Mouse (Mus musculus) heart, adult 9 months (tissue): ENCODE data around the gene Krtap2-4.
"Not testable (repeated sequence)": the region's sequence is repeated elsewhere in the genome, so short reads cannot be mapped to it uniquely, and the experiment has no call there.

ENCODE experiments used
- DNase-seq, 2 experiments: peaks; one replicate each; pipeline ENCODE4 v3.0.0; 2022; ENCODE audit warnings: low spot score in 2 of 2

Gene Krtap2-4

GRCm38 (mm10) chr11:99614796-99615363, at the start of gene Krtap2-4:
Krtap2-4 (minus strand) TSS chr11:99614846.
- DNase-seq = no peak

- DNase-seq = no peak
Observed at GRCm38 (mm10) chr11:99662802-99663201, 48.2 kb upstream of the Krtap2-4 start.

- no peak for DNase-seq
Observed at GRCm38 (mm10) chr11:99659256-99659655, 44.6 kb upstream of the Krtap2-4 start.

GRCm38 (mm10) chr11:99658467-99659010, 43.9 kb upstream of the Krtap2-4 start, which contains the start of gene Gm11563:
Gm11563 (minus strand) TSS chr11:99658960.
- not testable (repeated sequence) for DNase-seq

DNA sequence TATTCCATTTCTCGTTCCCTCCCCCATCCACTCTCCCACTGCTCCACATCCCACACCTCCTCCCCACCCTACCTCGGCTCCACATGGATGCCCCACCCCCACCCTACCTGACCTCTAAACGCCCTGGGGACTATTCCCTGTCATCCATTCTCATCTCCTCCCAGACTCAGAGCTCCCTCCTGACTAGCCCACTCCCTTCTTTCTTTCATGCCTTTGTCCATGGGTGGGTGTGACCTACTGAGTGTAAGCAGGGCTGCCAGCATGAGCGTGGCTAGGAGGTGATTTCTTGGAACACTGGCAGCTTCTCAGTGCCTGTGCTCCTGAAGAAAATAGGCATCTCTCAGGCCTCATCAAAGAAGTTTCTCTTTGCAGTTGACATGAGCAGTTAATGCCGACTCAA, 42.4 kb upstream of the Krtap2-4 start:
- DNase-seq = no peak

DNA sequence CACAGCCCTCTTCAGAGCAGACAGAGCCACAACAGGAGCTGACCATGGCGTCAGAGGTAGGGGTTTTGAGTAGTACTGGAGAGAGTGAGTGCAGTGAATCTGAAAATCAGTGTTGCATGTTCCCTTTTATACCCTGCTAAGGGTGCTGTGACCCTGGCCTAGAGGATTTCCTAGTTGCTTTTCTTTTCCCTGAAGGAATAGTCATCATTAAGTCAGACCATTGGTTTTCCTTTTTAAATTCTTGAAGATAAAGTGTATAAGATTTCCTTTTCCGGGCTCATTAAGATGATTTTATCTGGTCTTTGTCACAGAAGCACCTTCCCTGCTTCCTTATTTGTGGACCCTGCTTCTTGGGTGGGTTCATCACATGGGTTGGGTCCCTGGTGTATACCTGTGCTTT, 35.5 kb upstream of the Krtap2-4 start, which contains the start of gene Gm11555:
Gene Gm11555, minus strand, starts transcription at position 101 of the 400 bp plus-strand sequence.
- no peak for DNase-seq

GRCm38 (mm10) chr11:99646444-99646843, 31.8 kb upstream of the Krtap2-4 start:
- no peak for DNase-seq

GRCm38 (mm10) chr11:99644351-99644750, 29.7 kb upstream of the Krtap2-4 start:
- DNase-seq = no peak

- not testable (repeated sequence) for DNase-seq
Observed at GRCm38 (mm10) chr11:99643635-99644139, 29.0 kb upstream of the Krtap2-4 start, which contains the start of gene Krtap4-7. Krtap4-7 (minus strand) TSS chr11:99644089.

DNA sequence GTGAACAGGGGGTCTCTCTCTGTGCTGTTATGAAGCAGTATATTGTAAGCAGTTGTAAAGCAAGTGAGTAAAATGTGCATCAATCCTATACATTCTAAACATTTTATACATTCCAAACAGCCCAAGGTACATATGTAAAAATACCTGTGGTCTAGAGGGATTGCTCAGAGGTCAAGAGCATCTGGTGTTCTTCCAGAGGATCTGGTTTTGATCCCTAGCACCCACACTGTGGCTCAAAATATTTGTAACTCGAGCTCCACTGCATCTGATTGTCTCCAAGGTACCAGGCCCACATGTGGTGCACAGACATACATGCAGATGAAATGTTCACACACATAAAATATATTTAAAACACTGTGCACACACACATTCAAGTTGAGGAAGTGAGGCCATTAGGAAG, 26.3 kb upstream of the Krtap2-4 start:
- no peak for DNase-seq

DNA sequence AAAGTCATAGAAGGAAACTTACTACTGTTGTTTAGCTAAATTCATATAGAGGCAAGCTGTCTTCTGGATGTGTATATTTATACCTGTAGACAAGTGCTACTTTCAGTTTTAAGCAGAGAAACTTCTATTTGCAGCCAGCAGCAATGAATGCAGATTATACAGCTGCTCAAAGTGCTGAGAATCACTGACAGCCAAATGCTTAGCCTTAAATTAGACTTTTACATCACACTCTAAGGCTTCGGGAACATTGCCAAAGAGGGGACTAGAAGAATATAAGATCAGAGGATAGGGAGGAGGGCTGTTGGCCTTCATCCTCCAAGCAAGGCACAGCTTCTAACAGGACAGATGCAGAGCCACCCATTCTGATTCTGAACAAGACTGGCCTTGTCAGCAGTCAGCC, 22.4 kb upstream of the Krtap2-4 start:
- DNase-seq = no peak

GRCm38 (mm10) chr11:99634653-99635134, 20.0 kb upstream of the Krtap2-4 start, which contains the start of gene Krtap4-2:
Krtap4-2 (minus strand) TSS chr11:99635084.
- no peak for DNase-seq

- no peak for DNase-seq
Observed at GRCm38 (mm10) chr11:99633293-99633692, 18.6 kb upstream of the Krtap2-4 start.

- no peak for DNase-seq
Observed at GRCm38 (mm10) chr11:99630890-99631289, 16.2 kb upstream of the Krtap2-4 start.

- DNase-seq = no peak
Observed at GRCm38 (mm10) chr11:99628138-99628537, 13.5 kb upstream of the Krtap2-4 start, which contains the start of gene Krtap4-1. Krtap4-1 (minus strand) TSS chr11:99628238.

GRCm38 (mm10) chr11:99620335-99620734, 5.7 kb upstream of the Krtap2-4 start, which contains the start of gene Gm11562:
Gm11562 (minus strand) TSS chr11:99620435.
- no peak for DNase-seq

GRCm38 (mm10) chr11:99610089-99610488, 4.6 kb downstream of the Krtap2-4 start, which contains the start of gene Gm11937:
Gm11937 (minus strand) TSS chr11:99610189.
- not testable (repeated sequence) for DNase-seq

DNA sequence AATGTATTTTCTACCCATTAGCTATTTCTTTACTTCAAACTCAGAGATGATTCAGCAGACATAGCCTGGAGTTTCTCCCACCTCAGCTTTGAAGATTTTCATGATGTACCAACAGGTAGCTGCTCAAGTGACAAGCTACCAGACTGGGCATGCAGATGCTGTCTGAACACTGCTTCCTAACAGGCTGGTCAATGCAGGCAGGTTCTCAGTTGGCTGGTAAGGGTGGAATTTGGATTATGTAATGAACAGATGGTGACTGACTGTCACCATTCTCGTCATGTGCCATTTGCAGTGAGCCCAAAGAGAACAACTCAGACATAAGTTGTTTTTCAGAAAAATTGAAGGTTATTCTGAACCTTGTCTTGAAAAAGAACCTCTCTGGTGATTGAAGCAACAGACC, 5.5 kb downstream of the Krtap2-4 start:
- no peak for DNase-seq

- DNase-seq = not testable (repeated sequence)
Observed at GRCm38 (mm10) chr11:99603208-99603607, 11.4 kb downstream of the Krtap2-4 start, which contains the start of gene Gm11938. Gm11938 (minus strand) TSS chr11:99603308.

GRCm38 (mm10) chr11:99597742-99598141, 16.9 kb downstream of the Krtap2-4 start, which contains the start of gene Krtap9-3:
Krtap9-3 (minus strand) TSS chr11:99598105.
- not testable (repeated sequence) for DNase-seq

GRCm38 (mm10) chr11:99590981-99591380, 23.7 kb downstream of the Krtap2-4 start, which contains the start of gene Krtap1-3:
Krtap1-3 (minus strand) TSS chr11:99591339.
- DNase-seq = no peak

DNA sequence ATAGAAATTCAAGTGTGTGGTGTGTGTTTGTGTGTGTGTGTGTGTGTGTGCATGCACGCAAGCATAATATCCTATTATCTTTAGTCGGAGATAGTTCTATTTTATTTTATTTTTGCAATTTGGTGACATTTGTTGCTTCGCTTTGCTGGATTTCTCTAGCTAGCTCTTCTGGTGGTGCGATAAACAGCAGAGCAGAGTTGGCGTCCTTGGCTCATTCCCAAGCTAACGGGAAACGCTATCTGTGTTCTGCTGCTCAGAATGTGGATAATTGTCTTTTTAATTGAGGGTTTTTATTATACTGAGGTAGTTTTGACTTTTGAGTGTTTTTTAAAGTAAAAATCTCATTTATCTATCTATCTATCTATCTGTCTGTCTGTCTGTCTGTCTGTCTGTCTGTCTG, 29.6 kb downstream of the Krtap2-4 start:
- DNase-seq = no peak
